Mouse (Mus musculus) left cerebral cortex, postnatal 25 days (tissue): ENCODE results near the gene Il9r. TPM values are rescaled to one million over a fixed set of nuclear protein-coding genes. Genes with fewer than 3 reads are reported as not detected.
A peak's percentile ranks its signal among the peaks of the same experiment; 100 is the strongest.

ENCODE experiments used
- DNase-seq, 2 experiments: peaks; one replicate each; pipeline ENCODE4 v3.0.0; 2022; ENCODE audit warnings: low spot score in 2 of 2, mixed read lengths in 1 of 2
- intact Hi-C: fragments of 180-260 bp; cut with DNase I; formaldehyde crosslinking; loops from one replicate; pipeline ENCODE4 v1.15.1; 2025
- total RNA-seq, 2 experiments: library from RNA; stranded (reverse); gene quantifications; 2 replicates each; pipeline ENCODE4 v1.2.3; 2021

Il9r gene
- total RNA-seq, 2 experiments from 2014 or later, result not detected

DNA sequence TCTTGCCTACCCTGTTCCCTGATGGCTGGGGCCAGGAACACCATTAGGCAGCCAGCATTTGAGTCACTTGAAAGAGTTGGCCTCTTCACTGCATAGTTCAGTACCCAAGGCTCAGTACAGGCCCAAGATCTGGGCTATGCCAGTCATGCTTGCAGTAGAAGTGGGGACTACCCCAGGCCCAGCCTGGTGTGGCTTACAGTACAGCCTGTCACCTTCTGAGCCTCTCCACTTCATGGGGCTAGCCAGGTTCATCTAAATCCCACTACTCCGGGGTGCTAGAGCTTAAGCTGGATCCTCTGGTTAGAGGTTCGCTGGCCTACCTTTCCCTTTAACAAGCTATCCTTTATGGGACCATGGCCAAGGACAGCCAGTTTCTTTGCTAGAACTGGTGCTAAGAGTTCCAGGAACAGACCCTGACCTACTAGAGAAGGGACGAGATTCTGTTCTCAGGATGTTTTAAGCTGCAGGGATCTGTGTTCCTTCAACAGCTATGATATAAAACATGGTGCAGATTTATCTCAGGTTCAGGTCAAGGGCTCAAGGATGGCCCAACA, 28.3 kb upstream of the Il9r start:
- intact Hi-C loops, result no loop called here
- DNase-seq, result no peak

DNA sequence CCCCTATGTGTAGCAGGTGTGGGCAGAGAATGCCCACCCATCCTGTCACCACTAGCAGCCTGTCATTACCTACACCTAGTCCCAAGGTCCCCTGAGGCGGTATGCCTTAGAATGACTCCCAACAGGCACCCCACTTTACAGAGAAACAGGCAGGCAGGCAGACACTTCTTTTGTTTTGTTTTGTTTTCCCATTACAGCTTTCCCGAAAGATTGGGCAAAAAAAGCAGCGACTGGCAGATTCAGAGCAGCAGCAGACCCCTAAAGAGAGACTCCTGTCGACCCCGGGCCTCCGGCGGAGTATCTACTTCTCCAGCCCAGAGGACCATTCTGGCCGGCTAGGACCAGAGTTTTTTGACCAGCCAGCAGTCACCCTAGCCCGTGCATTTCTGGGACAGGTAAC, 27.5 kb upstream of the Il9r start:
- intact Hi-C loops, result no loop called here
- DNase-seq, result no peak

DNA sequence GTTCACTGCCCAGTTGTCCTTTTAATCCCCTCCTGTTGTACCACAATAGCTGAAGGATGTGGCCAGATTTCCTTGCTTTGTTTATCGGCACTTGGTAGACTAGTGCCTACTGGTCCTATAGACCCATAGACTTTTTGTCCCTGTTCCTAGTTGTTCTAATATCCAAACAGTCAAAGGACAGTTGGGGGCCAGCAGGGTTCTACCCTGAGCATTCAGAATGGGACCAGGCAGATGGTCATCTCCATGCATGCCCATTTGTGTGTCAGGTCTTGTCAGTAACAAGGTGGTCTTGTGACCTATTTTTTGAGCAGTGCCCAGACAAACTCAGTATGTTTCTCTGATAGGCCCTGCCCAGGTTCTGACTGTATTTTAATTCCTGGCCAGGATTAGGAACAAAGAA, 27.0 kb upstream of the Il9r start:
- DNase-seq, result no peak
- intact Hi-C loops, result no loop called here

DNA sequence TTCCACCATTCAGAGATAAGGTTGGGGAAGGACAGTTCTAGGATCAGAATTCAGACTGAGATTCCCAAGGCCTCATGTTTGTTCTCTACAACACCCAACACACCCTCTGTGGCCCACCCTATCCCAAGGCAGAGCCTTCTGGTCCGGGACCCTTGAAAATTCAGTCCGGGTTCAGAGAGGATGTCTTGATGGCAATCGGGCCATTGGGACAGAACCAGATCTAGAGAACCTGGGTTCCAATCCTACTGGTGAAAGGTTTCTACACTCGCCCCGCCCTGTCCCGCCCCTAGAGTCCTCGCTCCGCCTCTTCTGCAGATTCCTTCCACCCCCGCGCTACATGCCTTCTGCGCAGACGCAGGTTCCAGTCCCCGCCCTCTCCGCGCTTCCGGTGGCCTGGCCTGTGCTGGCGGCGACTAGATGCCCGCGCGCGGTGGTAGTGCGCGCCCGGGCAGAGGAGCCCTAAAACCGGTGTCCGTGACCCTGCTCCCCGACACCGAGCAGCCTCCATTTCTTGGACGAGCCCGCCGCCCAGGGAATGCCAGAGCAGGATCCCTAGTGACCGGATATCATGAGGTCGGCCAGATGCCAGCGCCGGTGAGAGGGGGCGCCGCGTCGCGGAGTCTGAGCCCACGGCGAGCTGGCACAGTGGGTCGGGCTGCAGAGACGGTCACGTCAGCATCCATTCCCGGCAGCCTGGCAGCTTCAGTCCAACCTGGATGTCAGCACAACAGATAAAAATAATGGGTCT, 26.2 kb upstream of the Il9r start, which contains the start of gene Mpg:
Gene Mpg (plus strand): TSS at position 382 of the 748 bp plus-strand sequence.
- DNase-seq, result peak; percentile 89 to 93
- intact Hi-C loops, result no loop called here

DNA sequence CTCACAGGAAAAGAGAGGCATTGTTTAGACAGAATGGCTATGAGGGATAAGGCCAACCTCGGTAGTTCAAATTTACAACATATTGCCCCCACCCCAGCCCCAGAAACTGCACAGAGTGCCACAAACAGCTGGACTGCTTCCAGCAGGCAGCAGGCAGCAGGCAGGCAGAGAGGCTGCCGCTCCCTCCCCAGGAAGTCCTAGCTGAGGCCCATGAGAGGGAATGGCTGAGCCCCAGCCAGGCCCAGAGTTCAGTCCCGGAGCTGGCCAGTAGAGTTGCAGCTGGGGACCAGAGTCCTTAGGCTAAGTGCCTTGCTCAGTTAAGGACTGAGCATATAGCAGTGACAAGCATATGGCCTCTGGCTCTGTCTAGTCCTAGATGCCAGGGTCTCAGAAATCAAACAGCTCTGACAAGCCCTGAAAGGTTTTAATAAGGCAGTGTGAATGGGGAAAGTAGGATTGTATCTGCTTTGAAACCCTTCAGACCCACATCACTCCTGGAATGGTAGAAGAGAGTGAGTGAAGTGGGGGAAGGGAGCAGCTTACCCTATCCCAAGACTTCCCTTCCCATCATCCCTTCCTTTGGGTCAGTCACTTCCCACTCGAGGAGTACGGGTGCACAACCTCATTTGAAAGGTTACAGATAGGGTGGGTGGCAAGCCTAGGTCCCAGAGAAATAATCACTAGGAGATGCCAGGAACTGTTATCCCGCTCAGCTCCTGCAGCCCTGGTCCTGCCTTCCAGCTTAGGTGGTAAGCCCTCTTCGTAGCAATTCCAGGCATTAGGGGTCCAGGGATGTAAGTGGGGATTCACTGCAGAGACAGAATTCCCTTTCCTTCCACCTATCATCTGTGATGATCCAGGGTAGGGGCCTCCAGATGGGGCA, 25.4 kb upstream of the Il9r start:
- DNase-seq, result no peak
- intact Hi-C loops, result no loop called here

DNA sequence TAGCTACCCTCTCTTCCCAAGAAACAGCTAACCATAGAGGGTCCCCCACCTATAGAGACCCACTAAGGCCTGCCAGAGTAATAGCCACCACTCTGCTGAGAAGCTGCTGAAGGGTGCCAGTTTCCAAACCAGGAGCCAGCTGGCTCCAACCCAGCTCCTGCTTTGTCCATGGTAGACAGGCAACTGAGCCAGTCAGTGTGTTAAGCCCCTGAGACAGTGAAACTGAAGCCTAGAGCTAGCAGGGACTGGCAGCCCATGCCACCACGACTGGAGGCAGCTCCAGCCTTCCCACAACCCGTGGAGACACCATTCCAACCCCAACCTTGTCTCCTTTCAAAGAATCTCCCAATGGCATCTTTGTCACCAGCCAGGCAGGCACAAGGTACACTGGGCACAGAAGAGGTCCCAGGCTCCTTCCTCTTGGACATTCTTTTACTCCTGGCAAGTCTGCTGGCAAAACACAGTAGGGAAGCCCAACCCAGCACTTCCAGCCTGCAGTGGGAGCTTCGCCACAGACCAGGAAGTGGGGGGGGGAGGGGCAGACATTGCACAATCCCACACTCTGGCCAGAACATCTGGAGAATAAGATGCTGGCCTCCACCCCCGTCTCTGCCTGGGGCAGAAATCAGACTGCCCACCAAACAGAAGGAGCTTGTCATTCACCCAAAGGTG, 24.5 kb upstream of the Il9r start:
- no peak for DNase-seq
- intact Hi-C loops, result no loop called here

DNA sequence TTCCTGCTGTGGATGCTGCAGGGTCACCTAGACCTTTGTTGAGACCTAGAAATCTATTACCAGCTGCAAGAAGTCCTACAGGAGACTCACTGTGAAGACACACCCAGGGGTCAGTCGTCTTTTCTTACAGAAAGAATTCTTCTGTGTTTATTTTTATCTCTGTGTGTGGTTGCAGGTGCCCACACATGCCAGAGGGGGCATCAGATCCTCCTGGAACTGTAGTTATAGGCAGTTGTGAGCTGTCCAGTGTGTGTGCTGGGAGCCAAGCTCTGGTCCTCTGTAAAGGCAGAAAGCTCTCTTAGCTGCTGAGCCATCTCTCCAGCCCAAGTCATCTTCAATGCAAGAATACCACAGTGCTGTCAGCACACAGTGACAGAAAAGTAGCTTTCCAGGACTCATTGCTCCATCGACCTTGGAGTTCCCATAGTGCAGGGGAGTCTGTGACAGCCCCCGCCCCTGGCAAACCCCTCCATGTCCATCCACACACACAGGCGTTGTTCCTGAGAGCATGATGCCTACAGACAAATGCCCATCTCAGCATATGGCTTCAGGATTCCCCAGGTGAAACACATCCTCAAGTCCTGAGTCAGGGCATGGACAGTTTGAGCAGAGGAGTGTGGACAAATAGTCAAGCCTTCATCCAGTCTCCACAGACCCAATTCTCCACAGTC, 23.4 kb upstream of the Il9r start:
- DNase-seq, result no peak
- intact Hi-C loops, result no loop called here

DNA sequence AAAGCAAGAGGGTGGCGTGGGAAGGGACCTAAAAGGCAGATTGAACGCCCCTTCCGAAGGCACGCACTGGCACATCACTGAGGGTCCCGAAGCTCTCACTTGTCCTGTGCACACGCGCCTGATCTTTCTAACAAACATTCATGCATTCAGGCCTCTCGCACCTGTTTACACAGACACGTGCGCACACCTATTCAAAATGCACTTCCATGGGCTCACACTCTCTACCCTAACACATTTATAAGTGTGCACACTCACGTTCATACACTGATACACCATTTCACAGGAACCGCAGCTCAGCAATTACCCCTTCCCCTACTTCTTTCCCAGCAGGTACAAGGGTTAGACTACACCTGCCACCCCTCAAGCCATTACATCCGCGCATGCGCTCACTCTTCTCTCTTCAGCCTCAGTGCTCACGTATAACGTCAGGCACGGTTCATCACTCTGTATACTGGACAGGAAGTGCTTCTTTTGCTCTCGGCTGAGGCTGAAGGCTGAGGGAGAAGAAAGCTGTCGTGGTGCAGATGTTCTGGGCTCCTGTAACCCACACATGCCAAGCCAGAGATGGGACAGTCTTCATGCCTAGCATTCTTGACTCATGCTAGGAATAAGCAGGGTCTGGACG, 22.6 kb upstream of the Il9r start:
- DNase-seq, result no peak
- intact Hi-C loops, result no loop called here

DNA sequence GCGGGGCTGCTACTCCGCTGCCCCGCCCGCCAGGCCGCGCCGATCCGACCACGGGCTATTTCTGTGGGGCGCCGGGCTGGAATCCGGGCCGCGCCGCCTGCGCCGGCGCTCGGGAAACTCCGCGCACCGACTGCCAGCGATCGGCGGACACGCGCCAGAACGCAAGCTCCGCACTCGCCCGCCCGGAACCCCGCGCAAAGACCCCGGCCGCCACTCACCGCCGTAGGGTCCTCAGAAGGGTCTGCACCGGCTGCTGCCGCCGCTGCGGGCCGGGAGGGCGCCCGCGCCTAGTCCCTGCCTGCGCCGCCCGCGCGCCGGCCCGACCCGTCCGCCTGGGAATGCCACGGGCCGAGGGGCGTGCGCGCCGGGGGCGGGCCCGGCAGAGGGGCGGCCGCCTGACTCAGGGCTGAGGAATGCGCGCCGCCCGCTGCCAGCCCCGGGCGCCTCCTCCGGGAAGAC, 21.9 kb upstream of the Il9r start, which contains the start of gene Rhbdf1:
Gene Rhbdf1 (minus strand): TSS at position 350 of the 459 bp plus-strand sequence.
- intact Hi-C loops, result no loop called here

DNA sequence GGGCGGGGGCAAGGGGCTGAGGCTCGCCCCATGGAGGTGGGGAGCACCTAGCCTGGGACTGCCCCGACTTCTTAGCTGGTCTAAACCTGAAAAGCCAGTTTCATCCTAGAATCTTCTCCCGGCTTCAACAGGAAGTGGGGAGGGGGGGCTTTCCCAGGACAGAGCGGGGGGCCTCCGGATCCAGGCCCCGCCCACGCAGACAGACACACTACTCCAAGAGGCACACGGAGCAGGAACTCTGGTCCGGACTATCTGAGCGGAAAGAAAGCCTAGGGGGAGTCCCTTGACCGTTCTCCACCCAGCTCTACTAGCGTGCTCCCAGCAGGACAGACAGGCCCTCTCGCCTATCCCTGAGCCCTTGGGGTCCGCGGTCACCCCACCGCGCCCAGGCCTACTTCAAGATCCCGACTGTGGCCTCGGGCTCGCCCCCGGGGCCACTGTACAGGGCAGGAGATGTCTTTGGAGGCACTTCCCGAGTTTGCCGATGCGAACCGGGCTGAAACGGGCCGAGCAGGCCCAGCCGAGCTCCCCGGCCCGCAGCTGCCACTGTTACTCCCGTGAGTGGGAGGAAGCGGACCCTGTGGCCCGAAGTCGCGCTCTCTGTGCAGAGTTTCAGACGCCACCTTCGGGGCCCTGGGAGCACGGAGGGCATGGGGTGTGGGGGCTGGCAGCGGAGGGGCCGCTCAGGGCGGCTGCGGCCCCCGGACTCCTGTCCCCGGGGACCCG, 21.3 kb upstream of the Il9r start:
- DNase-seq, result no peak
- intact Hi-C loops, result no loop called here

More for the DNA sequence above, 21.9 kb upstream of the Il9r start, which contains the start of gene Rhbdf1:
- DNase-seq, result no peak

DNA sequence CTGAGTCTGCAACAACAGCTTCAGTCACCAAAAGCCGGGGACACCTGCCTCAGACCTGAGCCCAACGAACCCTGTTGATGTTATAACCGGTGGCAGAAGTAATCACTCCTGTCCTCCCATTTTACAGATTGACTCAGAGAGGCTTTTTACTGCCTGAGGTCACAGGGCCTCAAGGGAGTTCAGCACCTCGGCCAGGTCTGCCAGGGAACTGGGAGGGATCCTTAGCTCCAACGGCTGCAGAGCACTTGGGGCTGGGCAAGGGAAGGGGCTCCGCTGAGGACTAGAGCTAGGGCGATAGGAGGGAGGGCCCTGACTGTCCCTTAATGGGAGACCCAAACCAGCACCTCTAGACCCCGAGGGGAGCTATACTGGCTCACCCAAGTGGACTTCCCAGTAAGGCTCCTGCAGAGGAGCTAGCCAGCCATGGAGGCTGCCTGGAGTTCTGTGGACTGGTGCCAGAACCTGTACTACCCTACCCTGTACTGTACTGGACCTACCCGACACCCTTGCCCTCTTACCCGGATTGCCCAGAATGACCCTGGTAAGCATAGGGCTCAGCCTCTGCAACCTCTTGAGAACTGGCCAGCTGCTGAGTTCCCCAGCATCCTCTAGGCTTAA, 20.6 kb upstream of the Il9r start:
- DNase-seq, result no peak
- intact Hi-C loops, result no loop called here

DNA sequence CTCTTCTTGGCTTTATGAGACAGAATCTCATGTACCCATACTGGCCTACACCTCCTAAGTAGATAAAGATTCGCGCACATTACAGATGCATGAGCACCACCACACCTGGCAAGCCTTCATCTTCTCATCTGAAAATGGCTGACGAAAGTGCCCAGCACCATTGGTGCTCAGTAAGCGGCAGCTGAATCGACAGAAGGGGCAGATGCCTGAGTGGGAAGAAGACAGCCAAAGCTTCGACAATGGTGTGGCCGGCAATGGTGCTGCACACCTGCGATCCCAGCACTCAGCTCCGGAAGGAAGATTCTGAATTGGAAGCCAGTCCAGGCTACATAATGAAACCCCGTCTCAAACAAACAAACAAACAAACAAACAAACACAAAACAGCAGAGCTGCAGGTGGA, 19.2 kb upstream of the Il9r start:
- intact Hi-C loops, result loop anchor here (10.0 kb wide), 1 partner anchor 106 kb away; no protein-coding TSS in a partner anchor

DNA sequence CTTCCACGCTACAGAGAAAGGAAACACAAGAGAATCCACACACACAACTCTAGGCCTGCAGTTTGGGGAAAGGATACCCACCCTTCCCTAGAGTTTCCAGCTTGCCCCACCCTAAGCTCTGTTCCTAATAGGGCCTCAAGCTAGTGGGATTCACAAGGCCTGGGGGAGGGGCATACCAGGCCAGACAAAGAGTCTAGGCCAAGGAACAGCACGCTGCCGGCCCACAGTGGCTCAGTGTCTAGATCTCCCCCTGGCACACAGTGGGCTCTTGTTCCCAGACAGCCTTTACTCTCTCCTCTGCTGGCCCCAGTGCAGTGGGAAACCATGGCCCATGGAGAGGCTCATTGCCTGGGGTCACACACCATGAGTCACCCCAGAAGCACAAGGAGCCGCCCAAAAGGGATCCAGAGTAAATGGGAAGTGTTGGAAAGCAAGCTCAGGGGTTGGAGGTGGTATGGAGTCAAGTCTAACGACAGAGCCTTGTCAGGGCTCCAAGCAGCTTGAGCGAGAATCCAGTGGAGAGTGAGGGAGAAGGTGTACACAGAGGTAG, 18.5 kb upstream of the Il9r start:
- DNase-seq, result no peak
- intact Hi-C loops, result loop anchor here (10.0 kb wide), 1 partner anchor 106 kb away; no protein-coding TSS in a partner anchor

More for the DNA sequence above, 19.2 kb upstream of the Il9r start:
- no peak for DNase-seq

DNA sequence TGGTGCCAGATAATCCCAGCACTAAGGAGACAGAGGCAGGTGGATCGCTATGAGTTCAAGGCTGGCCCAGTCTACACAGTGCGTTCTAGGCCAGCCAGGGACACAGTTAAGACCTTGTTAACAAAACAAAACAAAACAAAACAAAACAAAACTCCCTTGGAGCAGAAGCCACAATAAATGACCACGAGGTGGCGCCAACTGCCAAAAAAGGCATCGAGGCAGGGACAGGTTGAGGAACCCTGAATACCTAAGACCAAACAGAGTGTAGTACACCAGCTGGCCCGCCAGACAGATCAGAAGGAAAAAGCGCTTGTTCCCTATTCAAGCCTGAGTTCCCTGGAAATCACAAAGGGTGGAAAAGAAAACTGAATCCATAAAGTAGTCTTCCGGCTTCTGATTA, 16.8 kb upstream of the Il9r start:
- intact Hi-C loops, result loop anchor here (1.0 to 10.0 kb wide), 2 partner anchors 21 to 108 kb away; no protein-coding TSS in a partner anchor
- peak; percentile 75 to 76 for DNase-seq

DNA sequence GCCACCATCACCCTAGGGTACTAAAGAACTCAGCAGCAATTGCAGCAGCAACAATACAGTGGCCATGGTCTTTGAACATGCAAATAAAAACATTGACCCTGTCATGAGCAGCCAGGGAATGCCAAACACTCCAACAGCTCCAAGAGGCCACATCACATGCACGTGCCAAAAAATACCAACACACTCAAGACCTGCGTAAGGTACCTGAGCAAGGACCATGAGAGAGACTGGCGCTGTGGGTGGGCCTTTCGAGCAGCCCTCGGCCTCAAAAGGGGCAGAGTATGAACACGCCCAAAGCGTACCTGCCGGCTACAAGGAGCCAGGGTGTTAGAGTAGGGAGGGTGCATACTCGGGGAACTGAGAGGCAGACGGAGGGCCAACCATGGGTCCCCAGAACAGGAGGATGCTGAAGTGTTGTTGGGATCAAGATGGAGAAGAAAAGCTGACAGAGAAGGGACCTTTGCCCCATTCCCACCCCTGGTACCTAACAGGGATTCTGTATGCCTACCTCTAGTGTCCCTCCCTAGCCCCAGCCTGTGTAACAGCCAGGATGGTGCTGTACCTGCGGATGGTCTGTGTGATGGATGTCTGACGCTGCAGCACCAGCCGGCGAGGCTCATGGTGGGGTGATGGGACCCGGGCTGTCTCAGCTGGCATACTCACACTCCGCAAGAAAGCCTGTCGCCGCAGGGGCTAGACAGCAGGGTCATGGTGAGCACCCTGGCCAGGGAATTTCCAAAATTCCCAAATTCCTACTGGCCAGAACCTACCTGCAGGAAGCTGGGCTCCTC, 15.5 kb upstream of the Il9r start:
- no peak for DNase-seq
- intact Hi-C loops, result loop anchor here (10.0 kb wide), 1 partner anchor 109 kb away; no protein-coding TSS in a partner anchor

DNA sequence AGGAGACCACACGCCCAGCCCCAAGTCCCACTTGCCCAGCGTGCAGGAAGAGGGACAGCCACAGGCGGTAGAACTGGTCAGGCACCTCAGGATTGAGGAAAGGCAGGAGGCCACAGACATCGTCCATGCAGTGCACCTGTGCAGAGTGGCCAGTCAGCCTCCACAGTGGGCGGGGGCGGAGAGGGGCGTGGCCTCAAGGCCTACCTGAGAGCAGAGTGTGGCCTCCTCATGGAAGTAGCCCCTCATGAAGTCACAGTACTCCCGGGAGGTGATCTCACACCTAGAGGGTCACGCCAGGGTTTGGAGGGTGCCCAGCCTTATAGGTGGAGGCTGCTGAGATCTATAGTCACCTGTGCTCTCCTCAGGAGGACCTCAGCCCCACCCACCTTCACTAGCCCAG, 10.5 kb upstream of the Il9r start:
- no peak for DNase-seq
- intact Hi-C loops, result loop anchor here (10.0 kb wide), 1 partner anchor 114 kb away; no protein-coding TSS in a partner anchor
